Mouse (Mus musculus) common myeloid progenitor, adult 5-6 weeks (primary cell): ENCODE data around the gene Ephx4. TPM values are rescaled to one million over a fixed set of nuclear protein-coding genes. Genes with fewer than 3 reads are reported as not detected.

Experiments used
- ATAC-seq: replicated peaks from 2 replicates; pipeline ENCODE4 v1.8.0; 2016; ENCODE audit warnings: low read depth, mild to moderate bottlenecking, moderate TSS enrichment, inconsistent platforms; ENCODE audit not compliant: poor library complexity, severe bottlenecking
- total RNA-seq: library from RNA; stranded (forward); fragments of 200-1000, 187-1606 nt; gene quantifications from 2 replicates; pipeline ENCODE4 v1.2.3, GENCODE M21; 2017

Ephx4 gene
- total RNA-seq, 1 experiment from 2014 or later: not detected

GRCm38 (mm10) chr5:107421676-107422075 lies 19.1 kb downstream of the Ephx4 start:
- no peak for ATAC-seq

- no peak for ATAC-seq
Measured at GRCm38 (mm10) chr5:107431249-107431648, 28.7 kb downstream of the Ephx4 start, which contains the start of gene Lpcat2b. Lpcat2b (plus strand) TSS chr5:107431549.

- ATAC-seq: no peak
Measured at GRCm38 (mm10) chr5:107434001-107434400, 31.5 kb downstream of the Ephx4 start.

- no peak for ATAC-seq
Measured at GRCm38 (mm10) chr5:107436185-107436584, 33.6 kb downstream of the Ephx4 start.

- no peak for ATAC-seq
Measured at GRCm38 (mm10) chr5:107436587-107437209, 34.2 kb downstream of the Ephx4 start.

- peak; percentile 88 for ATAC-seq
Measured at GRCm38 (mm10) chr5:107437464-107438281, 35.1 kb downstream of the Ephx4 start, which contains the start of gene Btbd8. Btbd8 (plus strand) TSS chr5:107437997.

- 0 out of 2 replicates have a peak, but pooled peaks have one; percentile 31 for ATAC-seq
Measured at GRCm38 (mm10) chr5:107438353-107438752, 35.8 kb downstream of the Ephx4 start.

GRCm38 (mm10) chr5:107441881-107442280 lies 39.3 kb downstream of the Ephx4 start:
- ATAC-seq: no peak

GRCm38 (mm10) chr5:107444251-107444650 lies 41.7 kb downstream of the Ephx4 start:
- no peak for ATAC-seq

- no peak for ATAC-seq
Measured at GRCm38 (mm10) chr5:107447977-107448376, 45.4 kb downstream of the Ephx4 start.

- ATAC-seq: no peak
Measured at GRCm38 (mm10) chr5:107448784-107449183, 46.2 kb downstream of the Ephx4 start.

- ATAC-seq: no peak
Measured at GRCm38 (mm10) chr5:107449620-107450019, 47.1 kb downstream of the Ephx4 start.

- no peak for ATAC-seq
Measured at GRCm38 (mm10) chr5:107450299-107450698, 47.8 kb downstream of the Ephx4 start.

- ATAC-seq: peak; percentile 71
Measured at GRCm38 (mm10) chr5:107462147-107463076, 59.9 kb downstream of the Ephx4 start.

- no peak for ATAC-seq
Measured at GRCm38 (mm10) chr5:107466501-107466900, 64.0 kb downstream of the Ephx4 start.

GRCm38 (mm10) chr5:107467098-107467497 lies 64.6 kb downstream of the Ephx4 start:
- ATAC-seq: no peak

GRCm38 (mm10) chr5:107470600-107471329 lies 68.2 kb downstream of the Ephx4 start:
- ATAC-seq: no peak
